Mouse (Mus musculus) liver, adult 2 months (tissue): Measurements from ENCODE around the gene Rad51c.

Source experiments
- CTCF ChIP-seq: fragments of 200-500 bp; IDR thresholded peaks from 2 replicates; pipeline ENCODE4 v1.5.1; 2011; ENCODE audit warnings: low read depth, low read length, control low read depth
- POLR2A ChIP-seq: fragments of 200-500 bp; IDR thresholded peaks from 2 replicates; pipeline ENCODE4 v1.6.1; 2011; ENCODE audit warnings: low read length, control low read depth; ENCODE audit not compliant: insufficient read depth; ENCODE audit errors: extremely low read depth

GRCm38 (mm10) chr11:87367061-87367460 lies 37.7 kb downstream of the Rad51c start:
- TF ChIP-seq CTCF: no peak
- TF ChIP-seq POLR2A: no peak
